Mouse (Mus musculus) embryonic facial prominence, embryonic 10.5 days (tissue): ENCODE data around the gene Plod2. TPM values are rescaled to one million over a fixed set of nuclear protein-coding genes. Genes with fewer than 3 reads are reported as not detected.

Source experiments
- DNase-seq: peaks from one replicate; pipeline ENCODE4 v3.0.0-alpha.2; 2017; ENCODE audit warnings: low spot score
- H3K27ac ChIP-seq: fragments of 300-500 bp; sonication (generic); replicated peaks from 2 replicates; pipeline ENCODE4 v1.5.1; 2016; ENCODE audit warnings: mild to moderate bottlenecking
- H3K27me3 ChIP-seq: fragments of 300-500 bp; sonication (generic); replicated peaks from 2 replicates; pipeline ENCODE4 v1.6.1; 2016; ENCODE audit warnings: low read depth, mild to moderate bottlenecking; ENCODE audit not compliant: poor library complexity, severe bottlenecking
- H3K36me3 ChIP-seq: fragments of 300-500 bp; sonication (generic); replicated peaks from 2 replicates; pipeline ENCODE4 v1.6.1; 2016; ENCODE audit warnings: mild to moderate bottlenecking, moderate library complexity
- H3K4me1 ChIP-seq: fragments of 300-500 bp; sonication (generic); 2 replicates; pipeline ENCODE4 v1.6.1; 2016
- H3K4me3 ChIP-seq: fragments of 300-500 bp; sonication (generic); 2 replicates; pipeline ENCODE4 v1.5.1; 2016; ENCODE audit warnings: mild to moderate bottlenecking, moderate library complexity
- H3K9me3 ChIP-seq: fragments of 300-500 bp; sonication (generic); 2 replicates; pipeline ENCODE4 v1.6.1; 2016; ENCODE audit warnings: mild to moderate bottlenecking
- WGBS: fragments of 180-500 bp; shearing (Covaris S2); methylation state at CpG from one replicate; pipeline ENCODE4 v1.1.7; 2016; 5-methylcytosine and 5-hydroxymethylcytosine counted together
- polyA plus RNA-seq: library from polyadenylated mRNA; unstranded; fragments of >200 nt; fragmentation: Nextera tagmentation; extraction: Ambion mirVana; gene quantifications from 2 replicates; pipeline ENCODE4 v1.2.1, GENCODE M21; 2016

Plod2 gene
- 29.8 and 29.9 TPM in 2 replicates for polyA plus RNA-seq

GRCm38 (mm10) chr9:92541977-92542561 is at the start of gene Plod2:
Gene Plod2 (plus strand): TSS chr9:92542223.
- Histone ChIP-seq H3K4me3 (peak within 1 kb of the TSS; percentile 85), H3K36me3 (no peaks in the 10 kb centered on the region; the same call in none of the 2 replicates), H3K4me1 (peaks cover 49% of the 10 kb centered on the region), H3K27me3 (no peaks in the 10 kb centered on the region), H3K27ac (peak within 1 kb of the TSS; percentile 96), H3K9me3 (no peaks in the 10 kb centered on the region)
- DNase-seq: peak; percentile 88
- WGBS: 1% methylated on average over 66 of the region's 67 CpGs

DNA sequence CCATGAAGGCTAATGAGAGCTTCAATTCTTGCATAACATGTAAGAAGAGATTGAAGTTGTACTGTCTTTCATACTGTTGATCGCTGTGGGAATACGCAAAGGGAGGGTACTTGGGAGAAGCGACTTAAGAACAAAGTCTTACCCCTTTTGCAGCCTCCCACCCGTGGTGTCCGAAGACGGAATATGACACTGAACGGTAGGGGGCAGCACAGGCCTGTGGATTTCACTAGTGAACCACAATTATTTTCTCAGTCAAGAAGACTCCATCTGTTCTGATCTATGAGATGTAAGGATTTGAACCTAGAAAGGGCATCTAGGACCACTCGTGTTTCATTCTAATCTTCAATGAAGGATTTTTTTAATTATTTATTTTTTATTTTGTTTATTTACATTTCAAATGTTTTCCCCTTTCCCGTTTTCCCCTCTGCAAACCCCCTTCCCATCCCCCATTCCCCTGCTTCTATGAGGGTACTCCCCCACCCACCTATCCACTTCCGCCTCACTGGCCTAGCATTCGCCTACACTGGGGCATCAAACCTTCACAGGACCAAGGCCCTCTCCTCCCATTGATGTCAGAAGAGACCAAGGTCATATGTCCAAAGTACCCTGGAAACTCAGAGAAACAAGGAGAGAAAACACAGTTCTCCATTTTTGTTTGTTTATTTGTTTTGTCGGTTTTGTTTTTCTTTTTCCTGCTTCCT is 42.2 kb upstream of the Plod2 start:
- no peaks in the 10 kb centered on the region for H3K27me3 ChIP-seq
- no peaks in the 10 kb centered on the region for H3K36me3 ChIP-seq
- H3K27ac ChIP-seq: no peak overlapping the region
- H3K9me3 ChIP-seq: no peaks in the 10 kb centered on the region
- H3K4me3 ChIP-seq: no peak overlapping the region
- no peaks in the 10 kb centered on the region for H3K4me1 ChIP-seq
- WGBS: 44% methylated on average over 12 of the region's 12 CpGs
- DNase-seq: peak; percentile 87

- no peak overlapping the region for H3K27ac ChIP-seq
- no peaks in the 10 kb centered on the region for H3K36me3 ChIP-seq
- no peak overlapping the region for H3K4me3 ChIP-seq
- no peak for DNase-seq
- H3K9me3 ChIP-seq: no peaks in the 10 kb centered on the region
- 51% methylated on average over 3 of the region's 3 CpGs for WGBS
- H3K4me1 ChIP-seq: no peaks in the 10 kb centered on the region
- no peaks in the 10 kb centered on the region for H3K27me3 ChIP-seq
Measured at GRCm38 (mm10) chr9:92504256-92504655, 37.8 kb upstream of the Plod2 start.

GRCm38 (mm10) chr9:92504889-92505288 is 37.1 kb upstream of the Plod2 start:
- WGBS: 83% methylated on average over 1 of the region's 1 CpGs
- H3K9me3 ChIP-seq: no peaks in the 10 kb centered on the region
- H3K4me1 ChIP-seq: no peaks in the 10 kb centered on the region

DNA sequence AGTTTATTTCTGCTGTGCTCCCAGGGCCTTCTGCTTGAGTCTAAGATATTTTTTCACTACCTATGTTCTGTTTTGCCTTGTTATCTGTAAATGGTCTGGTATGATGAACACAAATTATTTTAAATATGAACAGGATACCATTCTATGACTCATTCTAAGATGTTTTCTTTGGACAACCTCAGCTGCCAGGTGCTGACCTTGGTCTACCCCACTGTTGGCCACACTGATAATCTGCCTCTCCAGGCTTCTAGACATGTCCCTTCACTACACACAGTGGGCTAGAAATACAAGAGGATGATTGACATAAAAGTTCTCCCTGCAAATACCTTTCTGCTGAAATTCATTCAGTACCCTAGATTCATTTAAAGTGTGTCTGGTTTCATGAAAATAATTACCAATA is 30.3 kb upstream of the Plod2 start:
- Histone ChIP-seq H3K4me1 (0 out of 2 replicates have a peak, but pooled peaks cover 6% of the 10 kb centered on the region), H3K27me3 (no peaks in the 10 kb centered on the region), H3K9me3 (peaks cover under 1% of the 10 kb centered on the region; the same call in 1 of the 2 replicates), H3K27ac (no peak overlapping the region), H3K36me3 (no peaks in the 10 kb centered on the region), H3K4me3 (no peak overlapping the region)
- DNase-seq: no peak

More at GRCm38 (mm10) chr9:92504889-92505288, 37.1 kb upstream of the Plod2 start:
- DNase-seq: no peak
- H3K36me3 ChIP-seq: no peaks in the 10 kb centered on the region
- no peaks in the 10 kb centered on the region for H3K27me3 ChIP-seq
- no peak overlapping the region for H3K4me3 ChIP-seq
- H3K27ac ChIP-seq: no peak overlapping the region

DNA sequence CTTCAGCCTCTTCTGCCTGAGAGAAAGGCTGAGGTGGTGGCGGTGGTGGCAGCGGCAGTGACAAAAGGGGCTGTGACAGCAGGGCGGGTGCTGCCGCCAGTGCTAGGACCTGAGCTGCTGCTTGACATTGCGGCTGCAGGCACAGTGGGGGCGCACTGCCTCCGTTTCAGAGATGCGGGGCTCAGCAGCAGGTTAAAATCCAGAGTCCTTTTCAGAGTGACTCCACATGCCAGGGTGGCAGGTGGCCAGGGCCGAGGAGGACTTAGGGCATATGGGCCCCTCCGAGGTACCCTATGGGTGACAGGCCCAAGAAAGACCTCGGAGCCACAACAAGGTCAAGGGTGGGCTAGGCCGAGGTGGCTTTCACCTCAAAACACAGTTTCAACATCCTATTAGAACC is 25.0 kb upstream of the Plod2 start:
- Histone ChIP-seq H3K27me3 (no peaks in the 10 kb centered on the region), H3K9me3 (peaks cover 17% of the 10 kb centered on the region), H3K27ac (no peak overlapping the region), H3K4me3 (no peak overlapping the region), H3K4me1 (0 out of 2 replicates have a peak, but pooled peaks cover 6% of the 10 kb centered on the region), H3K36me3 (peaks cover 5% of the 10 kb centered on the region)
- 92% methylated on average over 12 of the region's 12 CpGs for WGBS
- no peak for DNase-seq

DNA sequence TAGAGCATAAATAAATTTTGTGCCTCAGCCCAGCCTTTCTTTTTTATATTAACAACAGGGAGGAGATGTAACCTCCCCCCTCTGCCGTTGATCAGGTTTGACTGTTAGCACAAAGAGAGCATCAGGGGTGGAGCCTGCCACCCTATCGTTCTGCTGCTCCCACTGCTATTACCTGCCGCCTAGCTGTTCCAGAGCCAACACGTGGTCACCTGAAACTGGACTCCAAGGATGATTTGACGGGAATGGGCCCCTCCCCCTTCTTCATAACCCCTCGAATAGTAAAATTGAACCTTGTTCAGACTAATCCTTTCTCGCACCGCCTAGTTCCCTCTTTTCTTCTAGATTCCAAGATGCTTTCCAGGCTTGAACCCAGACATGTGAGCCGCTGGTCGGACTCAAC is 21.3 kb upstream of the Plod2 start:
- peaks cover 17% of the 10 kb centered on the region for H3K9me3 ChIP-seq
- H3K4me3 ChIP-seq: no peak overlapping the region
- no peak for DNase-seq
- no peak overlapping the region for H3K27ac ChIP-seq
- 92% methylated on average over 10 of the region's 10 CpGs for WGBS
- H3K36me3 ChIP-seq: peaks cover 5% of the 10 kb centered on the region
- H3K4me1 ChIP-seq: no peaks in the 10 kb centered on the region
- no peaks in the 10 kb centered on the region for H3K27me3 ChIP-seq

GRCm38 (mm10) chr9:92524506-92524905 is 17.5 kb upstream of the Plod2 start:
- Histone ChIP-seq H3K27me3 (no peaks in the 10 kb centered on the region), H3K4me3 (no peak overlapping the region), H3K36me3 (no peaks in the 10 kb centered on the region), H3K9me3 (peaks cover 4% of the 10 kb centered on the region; the same call in 1 of the 2 replicates), H3K4me1 (no peaks in the 10 kb centered on the region), H3K27ac (no peak overlapping the region)
- 84% methylated on average over 4 of the region's 4 CpGs for WGBS
- no peak for DNase-seq

DNA sequence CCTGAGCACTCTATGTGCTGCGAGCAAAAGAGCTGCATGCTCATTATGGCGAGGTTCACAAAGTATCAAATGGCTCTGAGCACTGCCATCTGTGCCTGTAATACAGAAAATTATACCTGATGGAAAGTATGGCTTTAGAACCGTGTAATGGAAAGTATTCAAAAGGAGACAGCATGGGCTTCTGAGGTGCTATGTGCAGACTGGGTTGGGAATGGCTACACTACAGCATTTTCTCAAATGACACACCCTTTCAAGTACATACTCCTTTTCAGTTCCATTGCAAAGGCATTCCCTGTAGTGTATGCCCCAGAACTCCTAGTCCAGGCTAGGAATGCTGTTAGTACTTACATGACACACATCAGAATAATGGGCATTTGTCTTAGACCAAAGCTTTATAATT is 12.0 kb upstream of the Plod2 start:
- Histone ChIP-seq H3K4me1 (no peaks in the 10 kb centered on the region), H3K4me3 (no peak overlapping the region), H3K27me3 (no peaks in the 10 kb centered on the region), H3K9me3 (no peaks in the 10 kb centered on the region), H3K36me3 (no peaks in the 10 kb centered on the region), H3K27ac (no peak overlapping the region)
- WGBS: 82% methylated on average over 3 of the region's 3 CpGs
- DNase-seq: no peak

DNA sequence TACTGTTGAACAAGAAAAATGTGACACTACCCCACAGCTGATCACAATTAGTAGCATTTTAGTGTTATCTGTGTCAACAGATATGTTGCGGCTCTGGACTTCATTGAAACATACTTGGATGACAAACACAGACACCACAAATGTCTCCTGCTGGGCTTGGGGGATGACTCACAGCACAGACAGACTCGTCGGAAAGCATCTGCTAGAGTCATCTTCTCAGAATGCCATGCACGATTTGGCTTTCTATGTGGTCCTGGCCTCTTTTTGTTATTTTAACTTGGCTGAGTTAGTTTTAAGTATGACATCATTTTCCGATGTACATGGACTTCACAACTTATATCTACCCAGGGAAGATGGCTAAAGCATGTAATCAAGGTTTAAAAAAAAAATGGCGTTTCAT is 4.3 kb upstream of the Plod2 start:
- 84% methylated on average over 6 of the region's 6 CpGs for WGBS
- Histone ChIP-seq H3K27ac (no peak overlapping the region), H3K27me3 (no peaks in the 10 kb centered on the region), H3K9me3 (no peaks in the 10 kb centered on the region), H3K4me1 (peaks cover 15% of the 10 kb centered on the region; the same call in 1 of the 2 replicates), H3K36me3 (no peaks in the 10 kb centered on the region), H3K4me3 (no peak overlapping the region)
- no peak for DNase-seq

- Histone ChIP-seq H3K9me3 (no peaks in the 10 kb centered on the region), H3K27ac (no peak overlapping the region), H3K27me3 (no peaks in the 10 kb centered on the region), H3K4me1 (peaks cover 19% of the 10 kb centered on the region; the same call in 1 of the 2 replicates), H3K36me3 (no peaks in the 10 kb centered on the region), H3K4me3 (no peak overlapping the region)
- 84% methylated on average over 6 of the region's 6 CpGs for WGBS
- no peak for DNase-seq
Measured at GRCm38 (mm10) chr9:92538216-92538615, 3.8 kb upstream of the Plod2 start.

- H3K9me3 ChIP-seq: no peaks in the 10 kb centered on the region
- WGBS: 3% methylated on average over 31 of the region's 31 CpGs
- H3K4me1 ChIP-seq: peaks cover 50% of the 10 kb centered on the region
Measured at GRCm38 (mm10) chr9:92542591-92543416, 781 bp downstream of the Plod2 start.

More at GRCm38 (mm10) chr9:92542591-92543416, 781 bp downstream of the Plod2 start:
- DNase-seq: peak; percentile 71
- H3K4me3 ChIP-seq: peak overlapping the region; percentile 85
- peaks cover 1% of the 10 kb centered on the region for H3K36me3 ChIP-seq
- peak overlapping the region; percentile 96 for H3K27ac ChIP-seq
- H3K27me3 ChIP-seq: no peaks in the 10 kb centered on the region
